Mouse (Mus musculus): ENCODE measurements around the gene Sema6d. TPM values are rescaled to one million over a fixed set of nuclear protein-coding genes. Genes with fewer than 3 reads are reported as not detected.

The Sema6d gene
- polyA plus RNA-seq, 1 experiment from 2014 or later: 3.6 TPM

- no peak overlapping the region for H3K4me3 ChIP-seq (ENCODE audit: low read depth, low read length)
- no peaks in the 10 kb centered on the region for H3K36me3 ChIP-seq (replicated peaks; ENCODE audit: insufficient read depth, low read length)
- no peak for TF ChIP-seq EP300 (IDR thresholded peaks at IDR 0.05; ENCODE audit: low read depth)
- TF ChIP-seq CTCF (IDR thresholded peaks at IDR 0.05; ENCODE audit: low read depth): no peak
- H3K9ac ChIP-seq (replicated peaks): no peak overlapping the region
- no peaks in the 10 kb centered on the region for H3K4me1 ChIP-seq (ENCODE audit: insufficient read depth)
- DNase-seq (no peak), ATAC-seq (no peak)
- no peaks in the 10 kb centered on the region for H3K27me3 ChIP-seq (ENCODE audit: insufficient read depth, low read length)
- no peak overlapping the region for H3K4me2 ChIP-seq (ENCODE audit: low read depth, low read length)
- 79% methylated on average over 1 of the region's 1 CpGs for WGBS (ENCODE audit: insufficient replicate concordance)
- no peaks in the 10 kb centered on the region for H3K9me3 ChIP-seq (ENCODE audit: low read length)
- H3K27ac ChIP-seq (ENCODE audit: low read depth): no peak overlapping the region
Observed at GRCm38 (mm10) chr2:124120355-124120754, 30.6 kb downstream of the Sema6d start.

- Histone ChIP-seq H3K27me3 (ENCODE audit: insufficient read depth, low read length) (no peaks in the 10 kb centered on the region), H3K27ac (ENCODE audit: low read depth) (no peak overlapping the region), H3K4me1 (ENCODE audit: insufficient read depth) (no peaks in the 10 kb centered on the region), H3K9me3 (ENCODE audit: low read length) (no peaks in the 10 kb centered on the region), H3K36me3 (replicated peaks; ENCODE audit: insufficient read depth, low read length) (no peaks in the 10 kb centered on the region), H3K9ac (replicated peaks) (no peak overlapping the region), H3K4me2 (ENCODE audit: low read depth, low read length) (no peak overlapping the region), H3K4me3 (ENCODE audit: low read depth, low read length) (no peak overlapping the region)
- WGBS (ENCODE audit: insufficient replicate concordance): 77% methylated on average over 2 of the region's 2 CpGs
- no peak for TF ChIP-seq CTCF (IDR thresholded peaks at IDR 0.05; ENCODE audit: low read depth)
- TF ChIP-seq EP300 (IDR thresholded peaks at IDR 0.05; ENCODE audit: low read depth): no peak
- DNase-seq: no peak
- ATAC-seq: no peak
Observed at GRCm38 (mm10) chr2:124121539-124121938, 31.8 kb downstream of the Sema6d start.

- TF ChIP-seq EP300 (IDR thresholded peaks at IDR 0.05; ENCODE audit: low read depth) (no peak), CTCF (IDR thresholded peaks at IDR 0.05; ENCODE audit: low read depth) (no peak)
- 73% methylated on average over 7 of the region's 7 CpGs for WGBS (ENCODE audit: insufficient replicate concordance)
Observed at GRCm38 (mm10) chr2:124125504-124125903, 35.7 kb downstream of the Sema6d start.

GRCm38 (mm10) chr2:124126853-124127252 lies 37.1 kb downstream of the Sema6d start:
- TF ChIP-seq CTCF (IDR thresholded peaks at IDR 0.05; ENCODE audit: low read depth): no peak
- Histone ChIP-seq H3K27ac (ENCODE audit: low read depth) (no peak overlapping the region), H3K27me3 (ENCODE audit: insufficient read depth, low read length) (no peaks in the 10 kb centered on the region), H3K4me2 (ENCODE audit: low read depth, low read length) (no peak overlapping the region), H3K4me3 (ENCODE audit: low read depth, low read length) (no peak overlapping the region), H3K9me3 (ENCODE audit: low read length) (no peaks in the 10 kb centered on the region), H3K4me1 (ENCODE audit: insufficient read depth) (no peaks in the 10 kb centered on the region), H3K9ac (replicated peaks) (no peak overlapping the region), H3K36me3 (replicated peaks; ENCODE audit: insufficient read depth, low read length) (no peaks in the 10 kb centered on the region)
- WGBS (ENCODE audit: insufficient replicate concordance): 48% methylated on average over 3 of the region's 3 CpGs
- ATAC-seq (no peak), DNase-seq (no peak)

More at GRCm38 (mm10) chr2:124125504-124125903, 35.7 kb downstream of the Sema6d start:
- no peak overlapping the region for H3K4me3 ChIP-seq (ENCODE audit: low read depth, low read length)
- ATAC-seq (no peak), DNase-seq (no peak)
- H3K27me3 ChIP-seq (ENCODE audit: insufficient read depth, low read length): no peaks in the 10 kb centered on the region
- H3K4me2 ChIP-seq (ENCODE audit: low read depth, low read length): no peak overlapping the region
- no peak overlapping the region for H3K9ac ChIP-seq (replicated peaks)
- H3K36me3 ChIP-seq (replicated peaks; ENCODE audit: insufficient read depth, low read length): no peaks in the 10 kb centered on the region
- H3K27ac ChIP-seq (ENCODE audit: low read depth): no peak overlapping the region
- H3K4me1 ChIP-seq (ENCODE audit: insufficient read depth): no peaks in the 10 kb centered on the region
- H3K9me3 ChIP-seq (ENCODE audit: low read length): no peaks in the 10 kb centered on the region

GRCm38 (mm10) chr2:124130876-124131275 lies 41.1 kb downstream of the Sema6d start:
- no peaks in the 10 kb centered on the region for H3K9me3 ChIP-seq (ENCODE audit: low read length)
- ATAC-seq (no peak), DNase-seq (no peak)
- no peak overlapping the region for H3K4me2 ChIP-seq (ENCODE audit: low read depth, low read length)
- no peaks in the 10 kb centered on the region for H3K4me1 ChIP-seq (ENCODE audit: insufficient read depth)
- no peaks in the 10 kb centered on the region for H3K36me3 ChIP-seq (replicated peaks; ENCODE audit: insufficient read depth, low read length)
- no peak overlapping the region for H3K4me3 ChIP-seq (ENCODE audit: low read depth, low read length)
- TF ChIP-seq EP300 (IDR thresholded peaks at IDR 0.05; ENCODE audit: low read depth) (no peak), CTCF (IDR thresholded peaks at IDR 0.05; ENCODE audit: low read depth) (no peak)
- H3K27me3 ChIP-seq (ENCODE audit: insufficient read depth, low read length): no peaks in the 10 kb centered on the region
- H3K27ac ChIP-seq (ENCODE audit: low read depth): no peak overlapping the region
- WGBS (ENCODE audit: insufficient replicate concordance): 64% methylated on average over 2 of the region's 2 CpGs
- no peak overlapping the region for H3K9ac ChIP-seq (replicated peaks)

GRCm38 (mm10) chr2:124141510-124142044 lies 51.8 kb downstream of the Sema6d start:
- Histone ChIP-seq H3K36me3 (replicated peaks; ENCODE audit: insufficient read depth, low read length) (no peaks in the 10 kb centered on the region), H3K9ac (replicated peaks) (no peak overlapping the region), H3K27me3 (ENCODE audit: insufficient read depth, low read length) (no peaks in the 10 kb centered on the region), H3K9me3 (ENCODE audit: low read length) (no peaks in the 10 kb centered on the region), H3K4me1 (ENCODE audit: insufficient read depth) (no peaks in the 10 kb centered on the region), H3K4me3 (ENCODE audit: low read depth, low read length) (no peak overlapping the region), H3K4me2 (ENCODE audit: low read depth, low read length) (no peak overlapping the region), H3K27ac (ENCODE audit: low read depth) (no peak overlapping the region)
- WGBS (ENCODE audit: insufficient replicate concordance): 64% methylated on average over 3 of the region's 3 CpGs
- no peak for TF ChIP-seq EP300 (IDR thresholded peaks at IDR 0.05; ENCODE audit: low read depth)
- TF ChIP-seq CTCF (IDR thresholded peaks at IDR 0.05; ENCODE audit: low read depth): no peak
- DNase-seq (no peak), ATAC-seq (no peak)

GRCm38 (mm10) chr2:124145528-124145927 lies 55.8 kb downstream of the Sema6d start:
- Histone ChIP-seq H3K36me3 (replicated peaks; ENCODE audit: insufficient read depth, low read length) (no peaks in the 10 kb centered on the region), H3K4me1 (ENCODE audit: insufficient read depth) (no peaks in the 10 kb centered on the region), H3K4me2 (ENCODE audit: low read depth, low read length) (no peak overlapping the region), H3K9ac (replicated peaks) (no peak overlapping the region), H3K27ac (ENCODE audit: low read depth) (no peak overlapping the region), H3K9me3 (ENCODE audit: low read length) (no peaks in the 10 kb centered on the region), H3K4me3 (ENCODE audit: low read depth, low read length) (no peak overlapping the region), H3K27me3 (ENCODE audit: insufficient read depth, low read length) (no peaks in the 10 kb centered on the region)
- WGBS (ENCODE audit: insufficient replicate concordance): 46% methylated on average over 1 of the region's 1 CpGs
- ATAC-seq (no peak), DNase-seq (no peak)
- no peak for TF ChIP-seq CTCF (IDR thresholded peaks at IDR 0.05; ENCODE audit: low read depth)
- no peak for TF ChIP-seq EP300 (IDR thresholded peaks at IDR 0.05; ENCODE audit: low read depth)

Measured in liver, postnatal 0 days (tissue).